Mouse (Mus musculus) forebrain, embryonic 12.5 days (tissue): ENCODE measurements around the gene Inpp5e. TPM values are rescaled to one million over a fixed set of nuclear protein-coding genes. Genes with fewer than 3 reads are reported as not detected.
"Not testable (repeated sequence)": the region's sequence is repeated elsewhere in the genome, so short reads cannot be mapped to it uniquely, and the experiment has no call there.

Experiments used
- ATAC-seq: fragments of 200-750 bp; cut with Nextera tagmentation; 2 replicates; pipeline ENCODE4 v1.8.0; 2017; ENCODE audit warnings: moderate TSS enrichment; ENCODE audit not compliant: low FRiP score
- H3K27ac ChIP-seq: fragments of 300-500 bp; sonication (generic); 2 replicates; pipeline ENCODE4 v1.5.1; 2016; ENCODE audit warnings: mild to moderate bottlenecking
- H3K27me3 ChIP-seq: fragments of 300-500 bp; sonication (generic); 2 replicates; pipeline ENCODE4 v1.6.1; 2016; ENCODE audit warnings: mild to moderate bottlenecking
- H3K36me3 ChIP-seq: fragments of 300-500 bp; sonication (generic); replicated peaks from 2 replicates; pipeline ENCODE4 v1.6.1; 2016; ENCODE audit warnings: mild to moderate bottlenecking
- H3K4me1 ChIP-seq: fragments of 300-500 bp; sonication (generic); 2 replicates; pipeline ENCODE4 v1.6.1; 2016
- H3K4me2 ChIP-seq: fragments of 300-500 bp; sonication (generic); 2 replicates; pipeline ENCODE4 v1.6.1; 2016; ENCODE audit warnings: mild to moderate bottlenecking, moderate library complexity
- H3K4me3 ChIP-seq: fragments of 300-500 bp; sonication (generic); replicated peaks from 2 replicates; pipeline ENCODE4 v1.5.1; 2016; ENCODE audit warnings: mild to moderate bottlenecking
- H3K9ac ChIP-seq: fragments of 300-500 bp; sonication (generic); 2 replicates; pipeline ENCODE4 v1.6.1; 2016; ENCODE audit warnings: mild to moderate bottlenecking
- H3K9me3 ChIP-seq: fragments of 300-500 bp; sonication (generic); 2 replicates; pipeline ENCODE4 v1.6.1; 2016
- WGBS: fragments of 180-500 bp; shearing (Covaris S2); methylation state at CpG from one replicate; pipeline ENCODE4 v1.1.7; 2016; 5-methylcytosine and 5-hydroxymethylcytosine counted together
- polyA plus RNA-seq: library from polyadenylated mRNA; unstranded; fragments of >200 nt; fragmentation: Nextera tagmentation; extraction: Ambion mirVana; gene quantifications from 2 replicates; pipeline ENCODE4 v1.2.1, GENCODE M21; 2016

Gene Inpp5e
- polyA plus RNA-seq, 1 experiment from 2014 or later: 29.2 TPM

GRCm38 (mm10) chr2:26380871-26381270 is 28.1 kb downstream of the Inpp5e start:
- peak overlapping the region; percentile 86 for H3K4me3 ChIP-seq
- H3K9me3 ChIP-seq, H3K27me3 ChIP-seq, H3K4me1 ChIP-seq: not testable (repeated sequence)
- WGBS: 37% methylated on average over 6 of the region's 6 CpGs
- ATAC-seq: peak; percentile 54; the same call in 1 of the 2 replicates
- peak overlapping the region; percentile 85 for H3K4me2 ChIP-seq
- peak overlapping the region; percentile 8; the same call in 1 of the 2 replicates for H3K27ac ChIP-seq
- peak overlapping the region; percentile 84 for H3K9ac ChIP-seq
- peaks cover 69% of the 10 kb centered on the region for H3K36me3 ChIP-seq

GRCm38 (mm10) chr2:26380131-26380771 is 28.8 kb downstream of the Inpp5e start, which contains the start of gene Snapc4:
TSS of gene Snapc4 (minus strand) at chr2:26380653.
- peak; percentile 97 for ATAC-seq

GRCm38 (mm10) chr2:26372396-26372795 is 36.6 kb downstream of the Inpp5e start:
- 94% methylated on average over 8 of the region's 8 CpGs for WGBS
- no peak for ATAC-seq
- no peaks in the 10 kb centered on the region for H3K27me3 ChIP-seq

More at GRCm38 (mm10) chr2:26380131-26380771, 28.8 kb downstream of the Inpp5e start, which contains the start of gene Snapc4:
- Histone ChIP-seq H3K4me2 (peak within 1 kb of the TSS; percentile 85), H3K36me3 (peaks cover 69% of the 10 kb centered on the region), H3K4me3 (peak within 1 kb of the TSS; percentile 86), H3K27ac (peak within 1 kb of the TSS; percentile 8; the same call in 1 of the 2 replicates), H3K9me3 (no peaks in the 10 kb centered on the region), H3K4me1 (peaks cover 7% of the 10 kb centered on the region), H3K27me3 (no peaks in the 10 kb centered on the region), H3K9ac (peak within 1 kb of the TSS; percentile 84)
- under 1% methylated on average over 38 of the region's 38 CpGs for WGBS

GRCm38 (mm10) chr2:26368572-26368971 is 40.4 kb downstream of the Inpp5e start:
- WGBS: 93% methylated on average over 1 of the region's 1 CpGs
- H3K27ac ChIP-seq: no peak overlapping the region
- H3K9me3 ChIP-seq: no peaks in the 10 kb centered on the region
- H3K9ac ChIP-seq: no peak overlapping the region
- no peaks in the 10 kb centered on the region for H3K27me3 ChIP-seq
- peaks cover 98% of the 10 kb centered on the region for H3K36me3 ChIP-seq
- no peak for ATAC-seq
- no peak overlapping the region for H3K4me2 ChIP-seq
- no peak overlapping the region for H3K4me3 ChIP-seq
- H3K4me1 ChIP-seq: no peaks in the 10 kb centered on the region

More at GRCm38 (mm10) chr2:26372396-26372795, 36.6 kb downstream of the Inpp5e start:
- Histone ChIP-seq H3K27ac (no peak overlapping the region), H3K4me3 (no peak overlapping the region), H3K36me3 (peaks cover 97% of the 10 kb centered on the region), H3K9ac (no peak overlapping the region), H3K4me1 (no peaks in the 10 kb centered on the region), H3K4me2 (no peak overlapping the region), H3K9me3 (no peaks in the 10 kb centered on the region)

GRCm38 (mm10) chr2:26367911-26368310 is 41.1 kb downstream of the Inpp5e start:
- H3K9me3 ChIP-seq: no peaks in the 10 kb centered on the region
- no peak overlapping the region for H3K9ac ChIP-seq
- no peaks in the 10 kb centered on the region for H3K4me1 ChIP-seq
- WGBS: 94% methylated on average over 6 of the region's 6 CpGs
- H3K4me2 ChIP-seq: no peak overlapping the region
- peaks cover 97% of the 10 kb centered on the region for H3K36me3 ChIP-seq
- no peak overlapping the region for H3K4me3 ChIP-seq
- ATAC-seq: no peak
- no peaks in the 10 kb centered on the region for H3K27me3 ChIP-seq
- no peak overlapping the region for H3K27ac ChIP-seq

- WGBS: 91% methylated on average over 10 of the region's 10 CpGs
- Histone ChIP-seq H3K9ac (no peak overlapping the region), H3K4me2 (no peak overlapping the region), H3K4me3 (no peak overlapping the region), H3K27me3 (no peaks in the 10 kb centered on the region), H3K36me3 (peaks cover 75% of the 10 kb centered on the region), H3K27ac (no peak overlapping the region), H3K4me1 (no peaks in the 10 kb centered on the region), H3K9me3 (no peaks in the 10 kb centered on the region)
- no peak for ATAC-seq
These were observed 44.1 kb downstream of the Inpp5e start for GRCm38 (mm10) chr2:26364738-26365465.

GRCm38 (mm10) chr2:26363481-26363880 is 45.5 kb downstream of the Inpp5e start:
- Histone ChIP-seq H3K27ac (no peak overlapping the region), H3K36me3 (peaks cover 61% of the 10 kb centered on the region), H3K4me2 (no peak overlapping the region), H3K9ac (no peak overlapping the region), H3K27me3 (no peaks in the 10 kb centered on the region), H3K9me3 (no peaks in the 10 kb centered on the region), H3K4me3 (no peak overlapping the region), H3K4me1 (no peaks in the 10 kb centered on the region)
- no peak for ATAC-seq
- 94% methylated on average over 5 of the region's 5 CpGs for WGBS

GRCm38 (mm10) chr2:26362991-26363390 is 46.0 kb downstream of the Inpp5e start:
- Histone ChIP-seq H3K4me1 (no peaks in the 10 kb centered on the region), H3K4me3 (no peak overlapping the region), H3K27ac (no peak overlapping the region), H3K9ac (no peak overlapping the region), H3K36me3 (peaks cover 56% of the 10 kb centered on the region), H3K27me3 (no peaks in the 10 kb centered on the region), H3K9me3 (no peaks in the 10 kb centered on the region), H3K4me2 (no peak overlapping the region)
- ATAC-seq: no peak
- 76% methylated on average over 5 of the region's 5 CpGs for WGBS

- Histone ChIP-seq H3K9ac (no peak within 1 kb of the TSS), H3K4me3 (no peak within 1 kb of the TSS), H3K4me1 (no peaks in the 10 kb centered on the region), H3K27me3 (no peaks in the 10 kb centered on the region), H3K4me2 (no peak within 1 kb of the TSS), H3K9me3 (no peaks in the 10 kb centered on the region), H3K36me3 (peaks cover 33% of the 10 kb centered on the region), H3K27ac (no peak within 1 kb of the TSS)
- WGBS: 46% methylated on average over 3 of the region's 3 CpGs
- no peak for ATAC-seq
These were observed 48.2 kb downstream of the Inpp5e start, which contains the start of gene Card9 for GRCm38 (mm10) chr2:26360772-26361171. TSS of gene Card9 (minus strand) at chr2:26360918.

GRCm38 (mm10) chr2:26359983-26360382 is 49.0 kb downstream of the Inpp5e start:
- Histone ChIP-seq H3K4me3 (no peak overlapping the region), H3K4me2 (no peak overlapping the region), H3K9ac (no peak overlapping the region), H3K36me3 (peaks cover 26% of the 10 kb centered on the region), H3K27ac (no peak overlapping the region), H3K27me3 (no peaks in the 10 kb centered on the region), H3K9me3 (no peaks in the 10 kb centered on the region), H3K4me1 (no peaks in the 10 kb centered on the region)
- 93% methylated on average over 6 of the region's 6 CpGs for WGBS
- no peak for ATAC-seq

- no peak overlapping the region for H3K9ac ChIP-seq
- peaks cover 14% of the 10 kb centered on the region for H3K36me3 ChIP-seq
- no peak overlapping the region for H3K4me3 ChIP-seq
- H3K27ac ChIP-seq: no peak overlapping the region
- no peak overlapping the region for H3K4me2 ChIP-seq
- no peak for ATAC-seq
- 86% methylated on average over 13 of the region's 13 CpGs for WGBS
- no peaks in the 10 kb centered on the region for H3K27me3 ChIP-seq
- H3K4me1 ChIP-seq: no peaks in the 10 kb centered on the region
- no peaks in the 10 kb centered on the region for H3K9me3 ChIP-seq
These were observed 50.2 kb downstream of the Inpp5e start for GRCm38 (mm10) chr2:26358667-26359320.

GRCm38 (mm10) chr2:26357484-26357883 is 51.5 kb downstream of the Inpp5e start:
- Histone ChIP-seq H3K4me2 (no peak overlapping the region), H3K27me3 (no peaks in the 10 kb centered on the region), H3K27ac (no peak overlapping the region), H3K36me3 (peaks cover 1% of the 10 kb centered on the region; the same call in 1 of the 2 replicates), H3K9ac (no peak overlapping the region), H3K4me3 (no peak overlapping the region), H3K9me3 (no peaks in the 10 kb centered on the region), H3K4me1 (peaks cover 10% of the 10 kb centered on the region)
- ATAC-seq: no peak
- WGBS: 45% methylated on average over 15 of the region's 15 CpGs
